Mouse (Mus musculus) kidney, embryonic 14.5 days (tissue): ENCODE measurements at regions not wholly inside any gene's neighbourhood (a gene's known extent, or its start where the extent isn't known, plus 50 kb on each side); places are given as distances from the start of the nearest gene placed in this dataset. TPM values are rescaled to one million over a fixed set of nuclear protein-coding genes. Genes with fewer than 3 reads are reported as not detected.

Experiments
- ATAC-seq: fragments of 200-750 bp; cut with Nextera tagmentation; 2 replicates; pipeline ENCODE4 v1.8.0; 2017; ENCODE audit warnings: moderate number of reproducible peaks, mild to moderate bottlenecking, moderate TSS enrichment, moderate library complexity; ENCODE audit not compliant: low FRiP score, low TSS enrichment
- H3K27ac ChIP-seq: fragments of 300-500 bp; sonication (generic); 2 replicates; pipeline ENCODE4 v1.5.1; 2014; ENCODE audit warnings: low read depth, mild to moderate bottlenecking, low read length, moderate library complexity, mixed read lengths
- H3K27me3 ChIP-seq: fragments of 300-500 bp; sonication (generic); 2 replicates; pipeline ENCODE4 v1.6.1; 2014; ENCODE audit warnings: mild to moderate bottlenecking, low read length; ENCODE audit not compliant: control insufficient read depth, insufficient read depth
- H3K36me3 ChIP-seq: fragments of 300-500 bp; sonication (generic); 2 replicates; pipeline ENCODE4 v1.6.1; 2014; ENCODE audit warnings: low read length, mixed read lengths; ENCODE audit not compliant: control insufficient read depth, insufficient read depth
- H3K4me1 ChIP-seq: fragments of 300-500 bp; sonication (generic); 2 replicates; pipeline ENCODE4 v1.6.1; 2014; ENCODE audit warnings: low read length, mixed read lengths; ENCODE audit not compliant: control insufficient read depth, insufficient read depth
- H3K4me2 ChIP-seq: fragments of 300-500 bp; sonication (generic); replicated peaks from 2 replicates; pipeline ENCODE4 v1.6.1; 2014; ENCODE audit warnings: low read depth, mild to moderate bottlenecking, low read length
- H3K4me3 ChIP-seq: fragments of 300-500 bp; sonication (generic); 2 replicates; pipeline ENCODE4 v1.5.1; 2014; ENCODE audit warnings: mild to moderate bottlenecking, low read length
- H3K9ac ChIP-seq: fragments of 300-500 bp; sonication (generic); 2 replicates; pipeline ENCODE4 v1.6.1; 2014; ENCODE audit warnings: low read depth, mild to moderate bottlenecking, low read length, moderate library complexity
- H3K9me3 ChIP-seq: fragments of 300-500 bp; sonication (generic); 2 replicates; pipeline ENCODE4 v1.6.1; 2016; ENCODE audit warnings: low read length; ENCODE audit not compliant: control insufficient read depth
- WGBS: fragments of 180-500 bp; shearing (Covaris S2); extraction: QIAGEN DNeasy Blood & Tissue Kit; methylation state at CpG from one replicate; pipeline ENCODE4 v1.1.7; 2014; 5-methylcytosine and 5-hydroxymethylcytosine counted together
- microRNA-seq: library from miRNA; unstranded; fragments of <30 nt; microRNA quantifications from one replicate; pipeline ENCODE4, GENCODE M21; 2016

DNA sequence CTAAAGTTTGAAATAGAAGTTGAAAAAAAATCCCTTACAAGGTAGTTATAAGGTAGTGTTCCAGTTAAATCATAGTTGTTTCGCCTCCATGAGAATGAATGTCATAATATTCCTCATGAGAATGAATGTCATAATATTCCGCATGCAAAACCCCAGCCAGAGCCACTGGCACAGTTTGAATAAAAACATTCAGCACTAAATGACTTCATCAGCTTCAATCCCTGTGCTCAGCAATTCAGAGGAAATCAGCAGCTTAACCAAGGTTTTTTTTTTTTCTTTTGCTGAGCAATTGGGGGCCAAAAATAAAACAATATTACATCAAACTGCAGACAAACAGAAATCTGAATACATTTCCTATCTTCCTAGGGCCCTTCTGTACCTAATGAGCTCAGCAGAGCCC lies 102.7 kb upstream of the Slc24a2 start:
- Histone ChIP-seq H3K27me3 (no peaks in the 10 kb centered on the region), H3K4me3 (no peak overlapping the region), H3K9me3 (no peaks in the 10 kb centered on the region), H3K36me3 (no peaks in the 10 kb centered on the region), H3K9ac (no peak overlapping the region), H3K4me1 (no peaks in the 10 kb centered on the region), H3K27ac (no peak overlapping the region), H3K4me2 (no peak overlapping the region)
- ATAC-seq = no peak
- 87% methylated on average over 2 of the region's 2 CpGs for WGBS

DNA sequence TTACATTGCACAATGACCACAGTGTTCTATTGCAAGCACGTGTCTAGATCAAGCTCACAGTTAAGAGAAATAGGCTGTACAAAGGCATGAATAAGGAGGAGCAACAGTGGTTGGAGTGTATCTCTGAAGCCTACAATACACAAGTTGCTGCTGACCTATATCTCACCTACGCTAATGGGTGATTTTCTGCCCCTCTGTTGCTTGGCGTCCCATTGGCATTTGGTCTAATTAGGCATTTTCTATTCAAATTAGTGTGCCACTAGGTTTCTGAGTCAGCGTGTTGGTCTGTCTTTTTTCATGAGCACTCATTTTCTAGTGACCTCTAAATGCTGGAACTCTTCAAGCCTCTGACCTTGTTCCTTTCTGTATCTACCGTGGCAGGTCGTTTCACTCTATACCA lies 98.9 kb upstream of the Slc24a2 start:
- Histone ChIP-seq H3K4me1 (no peaks in the 10 kb centered on the region), H3K4me2 (no peak overlapping the region), H3K27me3 (no peaks in the 10 kb centered on the region), H3K4me3 (no peak overlapping the region), H3K9me3 (no peaks in the 10 kb centered on the region), H3K27ac (no peak overlapping the region), H3K9ac (no peak overlapping the region), H3K36me3 (no peaks in the 10 kb centered on the region)
- WGBS = 81% methylated on average over 6 of the region's 6 CpGs
- ATAC-seq = no peak

DNA sequence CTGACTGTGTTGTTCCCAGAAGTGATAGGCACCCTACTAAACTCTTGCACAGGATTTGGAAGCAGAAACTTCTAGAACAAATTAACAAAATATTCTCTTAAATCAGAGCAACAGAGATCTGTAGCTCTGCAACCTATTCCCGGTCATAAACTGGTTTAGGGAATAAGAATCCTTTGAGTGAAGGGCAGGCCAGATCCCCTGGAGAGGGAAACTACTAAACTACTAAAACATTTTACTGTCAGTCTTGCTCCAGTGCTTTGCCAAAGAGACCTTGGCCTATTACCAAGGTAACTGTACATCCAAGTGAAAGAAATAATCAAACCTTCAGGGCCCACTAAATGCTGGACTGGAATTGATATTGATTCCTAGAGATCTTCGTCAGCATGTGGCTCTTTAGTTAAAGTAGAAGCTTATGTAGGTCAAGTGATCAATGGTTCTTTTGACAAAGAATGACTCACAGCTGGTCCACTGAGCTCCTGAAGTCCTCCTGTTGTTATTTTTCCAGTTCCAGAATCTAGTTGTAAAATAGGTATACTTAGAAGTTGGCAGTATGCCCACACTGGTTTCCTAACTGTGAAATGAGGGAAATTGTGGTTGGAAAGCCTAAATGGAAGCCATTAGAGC lies 91.6 kb upstream of the Slc24a2 start:
- Histone ChIP-seq H3K4me1 (no peaks in the 10 kb centered on the region), H3K9ac (no peak overlapping the region), H3K27ac (no peak overlapping the region), H3K4me3 (no peak overlapping the region), H3K4me2 (no peak overlapping the region), H3K9me3 (no peaks in the 10 kb centered on the region), H3K36me3 (no peaks in the 10 kb centered on the region), H3K27me3 (no peaks in the 10 kb centered on the region)
- no peak for ATAC-seq
- 75% methylated on average over 2 of the region's 2 CpGs for WGBS

DNA sequence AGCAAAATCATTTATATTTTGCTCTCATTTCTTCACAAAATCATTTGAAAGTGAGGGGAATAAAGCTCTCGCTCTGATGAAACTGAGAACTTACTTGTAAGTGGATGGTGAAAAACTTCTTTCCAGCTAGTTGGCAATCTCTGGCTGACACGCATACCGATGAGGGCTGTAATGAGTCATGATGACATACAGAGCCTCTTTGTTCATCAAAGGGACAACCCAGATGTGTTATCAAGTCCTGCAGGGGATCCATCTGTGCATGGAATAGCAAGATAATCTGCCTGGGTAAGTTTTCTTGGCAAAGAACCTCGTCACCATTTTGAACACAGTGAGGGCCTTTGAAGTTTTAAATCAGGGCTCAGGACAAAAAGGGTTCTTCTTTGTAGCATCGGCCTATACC lies 67.9 kb upstream of the Slc24a2 start:
- no peak overlapping the region for H3K4me3 ChIP-seq
- WGBS = 80% methylated on average over 5 of the region's 5 CpGs
- no peak overlapping the region for H3K9ac ChIP-seq
- no peaks in the 10 kb centered on the region for H3K36me3 ChIP-seq
- H3K27ac ChIP-seq = no peak overlapping the region
- no peaks in the 10 kb centered on the region for H3K27me3 ChIP-seq
- no peaks in the 10 kb centered on the region for H3K4me1 ChIP-seq
- no peak overlapping the region for H3K4me2 ChIP-seq
- no peaks in the 10 kb centered on the region for H3K9me3 ChIP-seq
- no peak for ATAC-seq

DNA sequence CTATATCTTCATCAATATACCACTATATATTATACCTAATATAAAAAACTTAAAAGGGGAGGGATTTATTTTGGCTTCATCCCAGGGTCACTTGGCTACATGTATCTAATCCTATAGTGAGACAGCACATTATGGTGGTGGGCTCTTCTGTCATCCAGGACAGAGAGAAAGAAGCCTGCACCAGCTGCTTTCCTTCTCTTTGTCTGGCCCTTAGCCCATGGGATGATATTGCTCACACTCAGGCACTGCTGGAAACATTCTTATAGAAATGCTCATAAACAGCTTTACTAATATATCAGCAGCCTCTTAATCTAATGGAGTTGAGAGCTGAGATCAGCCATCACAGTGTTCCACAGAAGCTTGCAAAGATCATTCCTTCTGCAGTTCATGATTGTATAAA lies 64.3 kb upstream of the Slc24a2 start:
- ATAC-seq = no peak
- H3K27ac ChIP-seq = no peak overlapping the region
- H3K27me3 ChIP-seq = no peaks in the 10 kb centered on the region
- H3K4me1 ChIP-seq = no peaks in the 10 kb centered on the region
- no peak overlapping the region for H3K9ac ChIP-seq
- no peak overlapping the region for H3K4me2 ChIP-seq
- no peaks in the 10 kb centered on the region for H3K9me3 ChIP-seq
- no peak overlapping the region for H3K4me3 ChIP-seq
- no peaks in the 10 kb centered on the region for H3K36me3 ChIP-seq

Small RNA genes in the stretch of these regions (microRNA-seq; reads per million reads assigned to microRNA genes)
- not detected for gene Gm23154
